10 mouse cellular contexts compared by ENCODE assay signal in genomic region chr5:64030281-64030960, GRCm38 (mm10).
A peak's percentile ranks its signal among the peaks of the same experiment; 100 is the strongest.
DNase-seq lines count a peak whose midpoint lies in the region; ATAC-seq and TF ChIP-seq lines count a peak whose summit lies in the region.
"Had no signal": no experiment of that assay in that cellular context is flagged by ENCODE, and none has a peak within 500 bp of the region (broad histone marks: within the 10 kb centered on the region; RNA-seq: fewer than 3 reads in every experiment).

No protein-coding gene starts in this region.

- 79% methylated on average over 7 of the region's 8 CpGs for WGBS in bone marrow, adult 2 months

- peaks cover 3% of the 10 kb centered on the region for H3K4me1 ChIP-seq in bone marrow, adult 2 months (ENCODE audit: control insufficient read depth, insufficient read depth, low read length)
- H3K4me1 ChIP-seq: heart, embryonic 15.5 days; megakaryocyte, embryonic 14.5 days had no signal

- no peak for TF ChIP-seq CTCF in bone marrow, adult 2 months (IDR thresholded peaks at IDR 0.05; ENCODE audit: control insufficient read depth, insufficient read depth, low read length)

- TF ChIP-seq POLR2A in bone marrow, adult 2 months (IDR thresholded peaks at IDR 0.05; ENCODE audit: borderline replicate concordance, control insufficient read depth, low read depth, low read length): no peak

- H3K27ac ChIP-seq in bone marrow, adult 2 months (ENCODE audit: control insufficient read depth, insufficient read depth, low read depth, low read length, poor library complexity): peak overlapping the region; percentile 56
- H3K27ac ChIP-seq: heart, embryonic 15.5 days had no signal

- H3K4me3 ChIP-seq in bone marrow, adult 2 months (replicated peaks; ENCODE audit: control insufficient read depth, low read depth, low read length): no peak overlapping the region
- H3K4me3 ChIP-seq: heart, embryonic 15.5 days; megakaryocyte, embryonic 14.5 days had no signal

- peak; percentile 34 for DNase-seq in layer of hippocampus, adult 9-11 months
- DNase-seq in layer of hippocampus, postnatal 36 days: no peak
- DNase-seq in frontal cortex, postnatal 25 days (ENCODE audit: low spot score in 2 of 2): no peak
- DNase-seq in ovary, postnatal 14 days (ENCODE audit: low spot score): no peak
- no peak for DNase-seq in frontal cortex, postnatal 10 days (ENCODE audit: low spot score in 2 of 2)

- ATAC-seq in erythroblast, adult 5-6 weeks (replicated peaks; ENCODE audit: low FRiP score, poor library complexity, severe bottlenecking): 0 out of 2 replicates have a peak, but pooled peaks have one; percentile 30
- ATAC-seq in megakaryocyte-erythroid progenitor cell, adult 5-6 weeks (replicated peaks; ENCODE audit: low FRiP score, low TSS enrichment, poor library complexity, severe bottlenecking): peak; percentile 84
